Mouse (Mus musculus): ENCODE measurements around the gene Tmem178. TPM values are rescaled to one million over a fixed set of nuclear protein-coding genes. Genes with fewer than 3 reads are reported as not detected.

Tmem178 gene
- under 1 TPM in 9 of 26 experiments, not detected in 17; 0.33 to 0.98 (median 0.57) TPM for total RNA-seq (2018; cell fraction: chromatin; rRNA removed)
- total RNA-seq (2018; cell fraction: cytosol; rRNA removed), result 1 to 10 TPM in 20 of 26 experiments, under 1 TPM in 6; 0.59 to 2.6 (median 1.1) TPM
- total RNA-seq (2018; cell fraction: nucleus; rRNA removed), result 1 to 10 TPM in 12 of 26 experiments, under 1 TPM in 11, not detected in 3; 0.42 to 3.3 (median 1.1) TPM
- 0.43 to 1.0 TPM (median 0.66 TPM) in 3 replicates for polyA plus RNA-seq (2018)

DNA sequence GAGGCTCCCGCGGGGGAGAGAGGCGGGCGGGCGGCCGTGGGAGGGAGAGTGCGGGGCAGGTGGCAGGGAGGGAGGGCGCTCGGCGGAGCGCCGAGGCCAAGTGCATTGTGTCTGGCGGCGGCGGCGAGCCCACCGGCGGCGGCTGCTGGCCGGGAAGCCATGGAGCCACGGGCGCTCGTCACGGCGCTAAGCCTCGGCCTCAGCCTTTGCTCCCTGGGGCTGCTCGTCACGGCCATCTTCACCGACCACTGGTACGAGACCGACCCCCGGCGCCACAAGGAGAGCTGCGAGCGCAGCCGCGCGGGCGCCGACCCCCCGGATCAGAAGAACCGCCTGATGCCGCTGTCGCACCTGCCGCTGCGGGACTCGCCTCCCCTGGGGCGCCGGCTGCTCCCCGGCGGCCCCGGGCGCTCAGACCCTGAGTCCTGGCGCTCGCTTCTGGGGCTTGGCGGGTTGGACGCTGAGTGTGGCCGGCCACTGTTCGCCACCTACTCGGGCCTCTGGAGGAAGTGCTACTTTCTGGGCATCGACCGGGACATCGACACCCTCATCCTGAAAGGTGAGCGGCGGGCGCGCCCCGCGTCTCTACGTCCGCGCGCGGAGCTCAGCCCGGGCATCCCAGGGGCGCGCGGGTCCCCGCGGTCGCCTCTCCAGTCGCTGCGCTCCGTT is at the start of gene Tmem178:
Tmem178 (plus strand) TSS at position 103 of the 669 bp plus-strand sequence.
- H3K79me2 ChIP-seq (ENCODE audit: inconsistent target), result no peaks in the 10 kb centered on the region

DNA sequence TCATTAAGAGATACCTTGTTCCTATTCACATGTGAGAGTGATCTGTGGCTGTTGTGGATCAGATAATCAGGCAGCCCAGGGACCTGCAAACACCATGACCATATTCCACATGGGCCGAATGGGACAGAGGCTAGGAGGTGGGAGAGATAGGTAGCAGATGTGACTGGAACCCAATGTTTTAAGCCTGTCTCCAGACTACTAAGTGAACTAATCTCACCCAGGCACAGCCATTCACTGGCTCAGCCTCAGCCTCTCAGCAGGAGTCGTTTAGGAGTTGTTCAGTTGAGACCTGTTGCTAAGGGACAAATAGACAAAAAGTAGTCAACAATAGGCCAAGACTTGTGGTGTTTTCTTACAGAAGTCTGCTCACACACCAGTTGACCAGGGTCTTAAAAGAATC is 48.0 kb upstream of the Tmem178 start:
- 85% methylated on average over 2 of the region's 2 CpGs for WGBS (ENCODE audit: missing documents)

More for the DNA sequence above, at the start of gene Tmem178:
- Histone ChIP-seq H3K27ac (no peak within 1 kb of the TSS), H3K4me3 (ENCODE audit: inconsistent target) (no peak within 1 kb of the TSS), H3K36me3 (ENCODE audit: inconsistent target) (no peaks in the 10 kb centered on the region)
- under 1% methylated on average over 72 of the region's 84 CpGs for WGBS (ENCODE audit: missing documents)

DNA sequence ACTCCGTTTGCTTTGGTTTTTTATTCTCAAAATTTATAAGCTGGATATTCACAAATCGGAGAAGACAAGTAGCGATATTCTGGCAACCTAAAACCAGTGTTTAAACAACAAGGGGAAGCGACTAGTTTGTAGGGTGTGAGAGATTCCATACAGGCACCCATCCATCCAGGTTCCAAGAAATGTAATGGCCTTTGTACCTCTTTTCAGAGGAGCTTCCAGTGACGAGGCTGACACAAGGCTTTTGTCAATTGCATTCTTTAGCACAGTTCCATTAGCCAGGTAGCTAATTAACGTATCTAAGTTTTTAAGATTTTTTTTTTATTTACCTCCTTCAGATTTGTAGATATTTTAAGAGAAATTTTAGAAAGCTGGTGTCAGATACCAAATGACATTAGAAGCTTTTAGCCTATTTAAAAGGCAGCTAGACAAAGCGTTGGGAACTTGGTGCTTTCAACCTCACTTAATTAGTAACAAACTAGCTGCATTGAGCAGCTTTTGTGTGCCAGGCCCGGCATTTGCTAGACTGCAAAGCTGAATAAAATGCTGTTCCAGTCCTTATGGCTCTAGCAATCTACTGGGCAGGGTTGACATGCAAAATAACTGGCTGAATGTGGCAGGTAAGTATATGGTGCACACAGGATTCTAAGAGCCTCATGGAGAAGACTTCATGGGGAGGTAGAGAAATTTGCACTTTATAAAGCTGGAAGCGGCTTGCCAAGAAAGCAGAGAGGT is 46.6 kb upstream of the Tmem178 start:
- Histone ChIP-seq H3K36me3 (ENCODE audit: inconsistent target) (no peaks in the 10 kb centered on the region), H3K27ac (no peak overlapping the region), H3K79me2 (ENCODE audit: inconsistent target) (no peaks in the 10 kb centered on the region), H3K4me3 (ENCODE audit: inconsistent target) (no peak overlapping the region)
- WGBS (ENCODE audit: missing documents), result 94% methylated on average over 9 of the region's 9 CpGs

More for the DNA sequence above, 48.0 kb upstream of the Tmem178 start:
- no peak overlapping the region for H3K27ac ChIP-seq
- no peaks in the 10 kb centered on the region for H3K36me3 ChIP-seq (ENCODE audit: inconsistent target)
- no peaks in the 10 kb centered on the region for H3K79me2 ChIP-seq (ENCODE audit: inconsistent target)
- no peak overlapping the region for H3K4me3 ChIP-seq (ENCODE audit: inconsistent target)

GRCm38 (mm10) chr17:80899513-80900199 is 44.8 kb upstream of the Tmem178 start:
- Histone ChIP-seq H3K4me3 (ENCODE audit: inconsistent target) (no peak overlapping the region), H3K27ac (no peak overlapping the region), H3K79me2 (ENCODE audit: inconsistent target) (no peaks in the 10 kb centered on the region), H3K36me3 (ENCODE audit: inconsistent target) (no peaks in the 10 kb centered on the region)
- WGBS (ENCODE audit: missing documents), result 77% methylated on average over 9 of the region's 9 CpGs

GRCm38 (mm10) chr17:80900200-80900520 is 44.3 kb upstream of the Tmem178 start:
- Histone ChIP-seq H3K4me3 (ENCODE audit: inconsistent target) (no peak overlapping the region), H3K79me2 (ENCODE audit: inconsistent target) (no peaks in the 10 kb centered on the region), H3K36me3 (ENCODE audit: inconsistent target) (no peaks in the 10 kb centered on the region), H3K27ac (no peak overlapping the region)
- 94% methylated on average over 2 of the region's 2 CpGs for WGBS (ENCODE audit: missing documents)

DNA sequence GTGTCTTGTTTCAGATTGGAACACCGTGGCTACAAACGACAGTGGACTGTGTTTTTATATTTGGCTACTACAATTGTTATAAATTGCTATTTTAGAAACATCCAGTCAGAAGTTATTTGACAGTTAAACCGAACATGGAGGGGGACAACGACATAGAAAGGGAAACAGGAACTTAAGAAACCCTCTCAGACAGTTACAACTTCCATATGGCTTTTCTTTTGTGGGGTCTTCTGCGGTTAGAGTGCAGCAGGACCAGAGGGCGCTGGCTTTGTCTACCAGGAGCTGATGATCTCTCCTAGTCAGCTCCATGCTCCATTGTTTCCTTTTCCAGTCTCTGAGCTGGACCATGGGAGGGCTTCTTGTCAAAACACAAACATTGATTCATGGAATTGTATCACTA is 42.5 kb upstream of the Tmem178 start:
- H3K36me3 ChIP-seq (ENCODE audit: inconsistent target), result no peaks in the 10 kb centered on the region
- no peak overlapping the region for H3K4me3 ChIP-seq (ENCODE audit: inconsistent target)
- no peak overlapping the region for H3K27ac ChIP-seq
- H3K79me2 ChIP-seq (ENCODE audit: inconsistent target), result no peaks in the 10 kb centered on the region
- 13% methylated on average over 6 of the region's 6 CpGs for WGBS (ENCODE audit: missing documents)

- Histone ChIP-seq H3K79me2 (ENCODE audit: inconsistent target) (no peaks in the 10 kb centered on the region), H3K4me3 (ENCODE audit: inconsistent target) (no peak overlapping the region), H3K36me3 (ENCODE audit: inconsistent target) (no peaks in the 10 kb centered on the region), H3K27ac (no peak overlapping the region)
- 91% methylated on average over 11 of the region's 11 CpGs for WGBS (ENCODE audit: missing documents)
These were observed 41.1 kb upstream of the Tmem178 start for GRCm38 (mm10) chr17:80903121-80903875.

DNA sequence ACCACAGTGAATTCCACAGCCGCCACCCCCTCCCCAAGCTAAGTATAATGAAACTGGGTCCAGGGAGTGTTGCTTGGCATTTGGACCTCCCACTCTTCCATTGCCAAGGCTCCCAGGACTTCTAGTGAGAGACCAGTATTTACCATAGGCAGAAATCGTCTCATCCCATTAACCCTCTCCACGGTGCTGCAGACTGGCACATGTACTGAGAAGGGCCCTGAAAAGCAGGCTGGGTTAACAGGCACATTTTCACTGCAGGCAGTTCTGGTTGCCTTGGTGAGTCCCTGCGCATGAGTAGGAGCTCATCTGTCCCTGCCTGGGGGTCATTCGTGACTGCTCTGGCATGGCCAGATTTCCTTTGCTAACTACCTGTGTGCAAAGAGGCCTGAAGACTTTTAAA is 40.4 kb upstream of the Tmem178 start:
- no peaks in the 10 kb centered on the region for H3K79me2 ChIP-seq (ENCODE audit: inconsistent target)
- H3K4me3 ChIP-seq (ENCODE audit: inconsistent target), result no peak overlapping the region
- WGBS (ENCODE audit: missing documents), result 91% methylated on average over 4 of the region's 5 CpGs
- H3K36me3 ChIP-seq (ENCODE audit: inconsistent target), result no peaks in the 10 kb centered on the region
- H3K27ac ChIP-seq, result no peak overlapping the region

DNA sequence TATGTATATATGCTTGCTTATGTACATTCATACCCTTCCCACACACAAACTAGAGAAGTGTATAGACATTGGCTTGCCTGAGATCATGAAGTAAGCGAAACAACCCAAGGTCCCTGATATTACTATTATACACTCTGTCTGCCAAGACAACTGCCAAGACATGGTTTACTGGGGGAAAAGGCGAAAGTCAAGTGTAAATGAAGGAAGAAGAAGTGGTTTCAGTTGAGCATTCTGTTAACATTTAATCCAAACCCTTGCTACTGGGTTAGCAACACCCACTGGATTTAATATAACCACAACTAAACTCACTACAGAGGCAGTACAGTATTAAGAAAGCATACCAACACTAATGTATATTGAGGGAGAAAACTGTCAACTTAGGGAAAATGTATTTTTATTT is 28.8 kb upstream of the Tmem178 start:
- H3K27ac ChIP-seq, result no peak overlapping the region
- H3K79me2 ChIP-seq (ENCODE audit: inconsistent target), result no peaks in the 10 kb centered on the region
- no peak overlapping the region for H3K4me3 ChIP-seq (ENCODE audit: inconsistent target)
- 100% methylated on average over 2 of the region's 2 CpGs for WGBS (ENCODE audit: missing documents)
- H3K36me3 ChIP-seq (ENCODE audit: inconsistent target), result no peaks in the 10 kb centered on the region

- no peaks in the 10 kb centered on the region for H3K79me2 ChIP-seq (ENCODE audit: inconsistent target)
- H3K4me3 ChIP-seq (ENCODE audit: inconsistent target), result no peak overlapping the region
- no peak overlapping the region for H3K27ac ChIP-seq
- no peaks in the 10 kb centered on the region for H3K36me3 ChIP-seq (ENCODE audit: inconsistent target)
These were observed 25.2 kb upstream of the Tmem178 start for GRCm38 (mm10) chr17:80919261-80919660.

- H3K79me2 ChIP-seq (ENCODE audit: inconsistent target), result no peaks in the 10 kb centered on the region
- no peak overlapping the region for H3K4me3 ChIP-seq (ENCODE audit: inconsistent target)
- 84% methylated on average over 10 of the region's 10 CpGs for WGBS (ENCODE audit: missing documents)
- no peaks in the 10 kb centered on the region for H3K36me3 ChIP-seq (ENCODE audit: inconsistent target)
- H3K27ac ChIP-seq, result no peak overlapping the region
These were observed 22.9 kb upstream of the Tmem178 start for GRCm38 (mm10) chr17:80921286-80922134.

DNA sequence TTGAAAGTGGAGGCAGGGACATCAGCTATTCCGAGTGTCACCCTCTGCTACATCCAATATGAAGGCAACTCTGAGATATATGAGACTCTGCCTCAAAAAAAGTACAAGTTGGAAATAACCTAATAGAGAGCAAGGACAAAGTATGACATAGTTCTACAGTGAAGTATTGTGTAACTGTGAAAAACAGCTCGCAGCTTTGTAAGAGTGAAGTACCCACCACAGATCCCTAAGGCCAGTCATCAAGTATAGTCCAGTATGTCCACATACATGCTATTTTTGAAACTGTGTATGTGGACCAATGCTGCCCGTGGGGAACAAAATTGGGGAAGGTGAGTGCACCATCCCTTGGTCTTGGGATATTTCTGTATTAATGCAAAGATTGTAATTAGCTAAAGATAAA is 18.9 kb upstream of the Tmem178 start:
- Histone ChIP-seq H3K79me2 (ENCODE audit: inconsistent target) (no peaks in the 10 kb centered on the region), H3K27ac (no peak overlapping the region), H3K36me3 (ENCODE audit: inconsistent target) (no peaks in the 10 kb centered on the region), H3K4me3 (ENCODE audit: inconsistent target) (no peak overlapping the region)
- WGBS (ENCODE audit: missing documents), result 76% methylated on average over 3 of the region's 3 CpGs

DNA sequence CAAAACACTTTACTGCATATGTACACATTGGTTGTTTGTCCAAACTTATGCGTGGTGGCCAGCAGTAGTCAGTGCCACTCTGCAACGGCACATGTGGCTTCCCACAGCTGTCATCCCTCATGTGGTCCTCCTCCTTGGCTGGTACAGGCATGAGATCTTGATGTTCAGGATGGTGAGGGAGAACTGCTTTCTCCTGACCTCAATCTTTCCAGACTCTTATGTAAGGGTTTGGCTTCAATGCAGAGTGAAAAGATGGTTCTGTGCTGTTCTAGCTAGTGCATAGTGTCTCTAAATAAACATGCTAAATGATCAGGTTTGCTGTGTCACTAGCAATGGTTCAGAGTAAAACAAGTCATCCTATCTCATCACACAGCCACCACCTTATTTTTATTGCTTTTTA is 17.3 kb upstream of the Tmem178 start:
- 100% methylated on average over 1 of the region's 2 CpGs for WGBS (ENCODE audit: missing documents)
- Histone ChIP-seq H3K4me3 (ENCODE audit: inconsistent target) (no peak overlapping the region), H3K27ac (no peak overlapping the region), H3K36me3 (ENCODE audit: inconsistent target) (no peaks in the 10 kb centered on the region), H3K79me2 (ENCODE audit: inconsistent target) (no peaks in the 10 kb centered on the region)

All from macrophage (primary cell).